Mouse (Mus musculus) MEL (cell line): ENCODE measurements around the gene Btbd1. TPM values are rescaled to one million over a fixed set of nuclear protein-coding genes. Genes with fewer than 3 reads are reported as not detected.

ENCODE experiments used
- DNase-seq: peaks from one replicate; pipeline ENCODE4 v3.0.0; 2011; ENCODE audit warnings: low read depth, low spot score
- H3K27ac ChIP-seq: 2 replicates; pipeline ENCODE4 v1.5.1; 2012; ENCODE audit warnings: low read depth, mild to moderate bottlenecking, control low read depth, low read length, moderate library complexity; ENCODE audit not compliant: control insufficient read depth
- H3K27me3 ChIP-seq, 2 experiments: fragments of 150-350 bp in 1 of 2; sonication (generic) in 1 of 2; 2 replicates each; pipeline ENCODE4 v1.6.1; 2012; ENCODE audit warnings: low read length in 2 of 2, mild to moderate bottlenecking in 2 of 2, improper control_type of control experiment in 1 of 2, moderate library complexity in 1 of 2; ENCODE audit not compliant: insufficient read depth in 2 of 2, control insufficient read depth in 1 of 2
- H3K36me3 ChIP-seq, 2 experiments: 2 replicates each; pipeline ENCODE4 v1.6.1; 2012 to 2014; ENCODE audit warnings: low read length in 2 of 2, improper control_type of control experiment in 1 of 2, inconsistent platforms in 1 of 2, mild to moderate bottlenecking in 1 of 2; ENCODE audit not compliant: insufficient read depth in 2 of 2, control insufficient read depth in 1 of 2
- H3K4me1 ChIP-seq, 2 experiments: fragments of 150-350 bp in 1 of 2; sonication (generic) in 1 of 2; 2 replicates each; pipeline ENCODE4 v1.6.1; 2012; ENCODE audit warnings: low read length in 2 of 2, improper control_type of control experiment in 1 of 2, mild to moderate bottlenecking in 1 of 2; ENCODE audit not compliant: insufficient read depth in 2 of 2, control insufficient read depth in 1 of 2
- H3K4me3 ChIP-seq, 2 experiments: fragments of 150-350 bp in 1 of 2; sonication (generic) in 1 of 2; 2 replicates each; pipeline ENCODE4 v1.5.1; 2012; ENCODE audit warnings: low read depth in 2 of 2, low read length in 2 of 2, mild to moderate bottlenecking in 2 of 2, moderate library complexity in 2 of 2, control low read depth in 1 of 2, improper control_type of control experiment in 1 of 2; ENCODE audit not compliant: control insufficient read depth in 1 of 2, insufficient read depth in 1 of 2
- H3K79me2 ChIP-seq: 2 replicates; pipeline ENCODE4 v1.6.1; 2012; ENCODE audit warnings: mild to moderate bottlenecking, low read length, moderate library complexity; ENCODE audit not compliant: control insufficient read depth, poor library complexity, insufficient read depth
- H3K9ac ChIP-seq: 2 replicates; pipeline ENCODE4 v1.6.1; 2012; ENCODE audit warnings: low read depth, mild to moderate bottlenecking, control low read depth, low read length, moderate library complexity; ENCODE audit not compliant: control insufficient read depth, poor library complexity, severe bottlenecking
- H3K9me3 ChIP-seq: fragments of 150-350 bp; sonication (generic); replicated peaks from 2 replicates; pipeline ENCODE4 v1.6.1; 2012; ENCODE audit warnings: mild to moderate bottlenecking, low read length, improper control_type of control experiment, moderate library complexity; ENCODE audit not compliant: insufficient read depth
- BHLHE40 ChIP-seq: IDR thresholded peaks from 2 replicates; pipeline ENCODE4 v1.6.1; 2012; ENCODE audit warnings: low read depth, mild to moderate bottlenecking, inconsistent platforms, low read length, improper control_type of control experiment, borderline replicate concordance
- CHD2 ChIP-seq: IDR thresholded peaks from 2 replicates; pipeline ENCODE4 v1.6.1; 2011; ENCODE audit warnings: low read length, improper control_type of control experiment
- E2F4 ChIP-seq: IDR thresholded peaks from 2 replicates; pipeline ENCODE4 v1.6.1; 2011; ENCODE audit warnings: low read depth, low read length, improper control_type of control experiment, borderline replicate concordance
- ELF1 ChIP-seq: IDR thresholded peaks from 2 replicates; pipeline ENCODE4 v1.6.1; 2014; ENCODE audit warnings: low read depth, mild to moderate bottlenecking, inconsistent platforms, low read length, improper control_type of control experiment, moderate library complexity
- ETS1 ChIP-seq: IDR thresholded peaks from 2 replicates; pipeline ENCODE4 v1.6.1; 2012; ENCODE audit warnings: low read depth, mild to moderate bottlenecking, inconsistent platforms, low read length, improper control_type of control experiment, moderate library complexity
- GABPA ChIP-seq: IDR thresholded peaks from 2 replicates; pipeline ENCODE4 v1.6.1; 2012; ENCODE audit warnings: low read depth, mild to moderate bottlenecking, inconsistent platforms, low read length, improper control_type of control experiment, moderate library complexity
- GATA1 ChIP-seq: IDR thresholded peaks from 2 replicates; pipeline ENCODE4 v1.6.1; 2011; ENCODE audit warnings: low read depth, low read length, improper control_type of control experiment
- HCFC1 ChIP-seq: IDR thresholded peaks from 2 replicates; pipeline ENCODE4 v1.6.1; 2012; ENCODE audit warnings: low read depth, mild to moderate bottlenecking, inconsistent platforms, low read length, improper control_type of control experiment, moderate library complexity
- KAT2A ChIP-seq: conservative IDR thresholded peaks from 2 replicates; pipeline ENCODE4 v1.6.1; 2012; ENCODE audit warnings: low read depth, low read length, improper control_type of control experiment, inconsistent platforms
- MAZ ChIP-seq: IDR thresholded peaks from 2 replicates; pipeline ENCODE4 v1.6.1; 2012; ENCODE audit warnings: low read depth, mild to moderate bottlenecking, inconsistent platforms, low read length, improper control_type of control experiment
- NRF1 ChIP-seq: IDR thresholded peaks from 2 replicates; pipeline ENCODE4 v1.6.1; 2014; ENCODE audit warnings: low read depth, mild to moderate bottlenecking, inconsistent platforms, low read length, improper control_type of control experiment, moderate library complexity; ENCODE audit not compliant: poor library complexity, insufficient read depth, severe bottlenecking
- POLR2A ChIP-seq, 2 experiments: IDR thresholded peaks; 2 replicates each; pipeline ENCODE4 v1.6.1; 2011 to 2012; ENCODE audit warnings: low read length in 2 of 2, mild to moderate bottlenecking in 2 of 2, control low read depth in 1 of 2, improper control_type of control experiment in 1 of 2, low read depth in 1 of 2, moderate library complexity in 1 of 2; ENCODE audit not compliant: control insufficient read depth in 1 of 2, insufficient read depth in 1 of 2, poor library complexity in 1 of 2
- POLR2AphosphoS2 ChIP-seq: IDR thresholded peaks from 2 replicates; pipeline ENCODE4 v1.6.1; 2011; ENCODE audit warnings: low read length, improper control_type of control experiment
- POLR2AphosphoS5 ChIP-seq: IDR thresholded peaks from 2 replicates; pipeline ENCODE4 v1.6.1; 2012; ENCODE audit warnings: low read depth, borderline replicate concordance, mild to moderate bottlenecking, inconsistent platforms, low read length, moderate library complexity, mixed read lengths
- RCOR1 ChIP-seq: IDR thresholded peaks from 2 replicates; pipeline ENCODE4 v1.6.1; 2012; ENCODE audit warnings: low read depth, mild to moderate bottlenecking, inconsistent platforms, low read length, improper control_type of control experiment
- SIN3A ChIP-seq: IDR thresholded peaks from 2 replicates; pipeline ENCODE4 v1.6.1; 2012; ENCODE audit warnings: low read length, improper control_type of control experiment, inconsistent platforms
- TAL1 ChIP-seq: IDR thresholded peaks from 2 replicates; pipeline ENCODE4 v1.6.1; 2012; ENCODE audit warnings: mild to moderate bottlenecking, inconsistent platforms, low read length, moderate library complexity, mixed read lengths
- TBP ChIP-seq: IDR thresholded peaks from 2 replicates; pipeline ENCODE4 v1.8.0; 2011; ENCODE audit warnings: low read depth, low read length, improper control_type of control experiment
- TCF12 ChIP-seq: IDR thresholded peaks from 2 replicates; pipeline ENCODE4 v1.6.1; 2014; ENCODE audit warnings: low read depth, mild to moderate bottlenecking, inconsistent platforms, low read length, improper control_type of control experiment, moderate library complexity
- UBTF ChIP-seq: IDR thresholded peaks from 2 replicates; pipeline ENCODE4 v1.6.1; 2012; ENCODE audit warnings: low read depth, mild to moderate bottlenecking, inconsistent platforms, low read length, improper control_type of control experiment, moderate library complexity, borderline replicate concordance; ENCODE audit not compliant: insufficient read depth
- USF1 ChIP-seq: IDR thresholded peaks from 2 replicates; pipeline ENCODE4 v1.6.1; 2014; ENCODE audit warnings: low read depth, mild to moderate bottlenecking, inconsistent platforms, low read length, improper control_type of control experiment, moderate library complexity
- USF2 ChIP-seq, 2 experiments: IDR thresholded peaks; 2 replicates each; pipeline ENCODE4 v1.6.1; 2011 to 2012; ENCODE audit warnings: improper control_type of control experiment in 2 of 2, low read length in 2 of 2, borderline replicate concordance in 1 of 2, inconsistent platforms in 1 of 2, low read depth in 1 of 2, mild to moderate bottlenecking in 1 of 2; ENCODE audit not compliant: insufficient read depth in 1 of 2
- ZC3H11A ChIP-seq: IDR thresholded peaks from 2 replicates; pipeline ENCODE4 v1.6.1; 2012; ENCODE audit warnings: low read depth, mild to moderate bottlenecking, inconsistent platforms, low read length, improper control_type of control experiment
- ZMIZ1 ChIP-seq: IDR thresholded peaks from 2 replicates; pipeline ENCODE4 v1.6.1; 2012; ENCODE audit warnings: low read depth, mild to moderate bottlenecking, inconsistent platforms, low read length, improper control_type of control experiment, moderate library complexity
- ZNF384 ChIP-seq: IDR thresholded peaks from 2 replicates; pipeline ENCODE4 v1.6.1; 2012; ENCODE audit warnings: low read depth, mild to moderate bottlenecking, inconsistent platforms, low read length, improper control_type of control experiment
- polyA plus RNA-seq, 2 experiments: library from polyadenylated mRNA; stranded (reverse) in 1 of 2; unstranded in 1 of 2; fragments of >175 nt in 1 of 2; fragments of >200 nt in 1 of 2; gene quantifications; 2 replicates each; pipeline versions ENCODE4 v1.2.1 to v1.2.4; 2012; ENCODE audit warnings: low replicate concordance in 2 of 2, low read depth in 1 of 2; ENCODE audit not compliant: insufficient read length in 2 of 2, insufficient read depth in 1 of 2, missing spikeins in 1 of 2
- total RNA-seq: library from RNA; depleted of rRNA; stranded (reverse); fragments of 300-350 nt; gene quantifications from 2 replicates; pipeline ENCODE4 v1.2.3, GENCODE M21; 2012

Gene Btbd1
- total and polyA plus RNA-seq, 3 experiments: 31.0 to 62.0 TPM; not detected in 1

GRCm38 (mm10) chr7:81842998-81843397 is 13.8 kb upstream of the Btbd1 start:
- Histone ChIP-seq H3K27ac (no peak overlapping the region), H3K4me3 (no peak overlapping the region)
- no peak for TF ChIP-seq TCF12
- no peak for TF ChIP-seq ETS1
- TF ChIP-seq USF1: no peak
- no peak for TF ChIP-seq ELF1
- TF ChIP-seq TAL1: no peak
- TF ChIP-seq SIN3A: no peak
- TF ChIP-seq NRF1: no peak
- TF ChIP-seq KAT2A: no peak
- TF ChIP-seq E2F4: no peak
- no peak for TF ChIP-seq MAZ
- TF ChIP-seq POLR2AphosphoS2: no peak
- no peak for TF ChIP-seq GABPA
- no peak for TF ChIP-seq UBTF
- TF ChIP-seq POLR2A (IDR thresholded peaks at IDR 0.05; ENCODE audit: control insufficient read depth in 1 of 2, insufficient read depth in 1 of 2, low read depth in 1 of 2, low read length in 2 of 2, poor library complexity in 1 of 2): no peak
- no peak for TF ChIP-seq TBP
- no peak for TF ChIP-seq BHLHE40
- no peak for TF ChIP-seq POLR2AphosphoS5
- TF ChIP-seq ZC3H11A: no peak
- no peak for TF ChIP-seq HCFC1
- TF ChIP-seq GATA1: no peak
- TF ChIP-seq, all 39 proteins: peak for 0

GRCm38 (mm10) chr7:81842141-81842540 is 12.9 kb upstream of the Btbd1 start:
- no peak overlapping the region for H3K9ac ChIP-seq
- H3K4me3 ChIP-seq: no peak overlapping the region
- no peaks in the 10 kb centered on the region for H3K9me3 ChIP-seq
- no peak overlapping the region for H3K27ac ChIP-seq
- H3K4me1 ChIP-seq: no peaks in the 10 kb centered on the region
- H3K27me3 ChIP-seq: peaks cover 0 to 5% of the 10 kb centered on the region in 2 experiments; a peak in 1 of 4 replicates
- no peak for DNase-seq
- TF ChIP-seq E2F4 (no peak), GATA1 (no peak), ZMIZ1 (no peak), MAZ (no peak), UBTF (no peak), POLR2AphosphoS2 (no peak), USF2 (IDR thresholded peaks at IDR 0.05; ENCODE audit: borderline replicate concordance in 1 of 2, insufficient read depth in 1 of 2, low read depth in 1 of 2, low read length in 2 of 2) (no peak), ELF1 (no peak), BHLHE40 (no peak), CHD2 (no peak), TAL1 (no peak), POLR2AphosphoS5 (no peak), RCOR1 (no peak), GABPA (no peak), POLR2A (IDR thresholded peaks at IDR 0.05; ENCODE audit: control insufficient read depth in 1 of 2, insufficient read depth in 1 of 2, low read depth in 1 of 2, low read length in 2 of 2, poor library complexity in 1 of 2) (no peak), ZNF384 (no peak), KAT2A (no peak)
- H3K36me3 ChIP-seq: no peaks in the 10 kb centered on the region
- no peaks in the 10 kb centered on the region for H3K79me2 ChIP-seq

More at GRCm38 (mm10) chr7:81842998-81843397, 13.8 kb upstream of the Btbd1 start:
- Histone ChIP-seq H3K36me3 (no peaks in the 10 kb centered on the region), H3K9ac (no peak overlapping the region), H3K79me2 (no peaks in the 10 kb centered on the region), H3K4me1 (no peaks in the 10 kb centered on the region), H3K27me3 (peaks cover 0 to 5% of the 10 kb centered on the region in 2 experiments; a peak in 1 of 4 replicates), H3K9me3 (no peaks in the 10 kb centered on the region)
- no peak for DNase-seq
